Mouse (Mus musculus) heart, postnatal 0 days (tissue): Measurements from ENCODE around the gene Cops4. TPM values are rescaled to one million over a fixed set of nuclear protein-coding genes. Genes with fewer than 3 reads are reported as not detected.

Experiments used
- ATAC-seq: fragments of 200-750 bp; cut with Nextera tagmentation; 2 replicates; pipeline ENCODE4 v1.8.0; 2017; ENCODE audit warnings: low read depth, moderate number of reproducible peaks, moderate library complexity; ENCODE audit not compliant: insufficient read depth
- DNase-seq: peaks from one replicate; pipeline ENCODE4 v3.0.0-alpha.2; 2016; ENCODE audit warnings: low spot score
- H3K27ac ChIP-seq: fragments of 300-500 bp; sonication (generic); 2 replicates; pipeline ENCODE4 v1.5.1; 2014; ENCODE audit warnings: low read depth, mild to moderate bottlenecking
- H3K27me3 ChIP-seq: fragments of 300-500 bp; sonication (generic); 2 replicates; pipeline ENCODE4 v1.6.1; 2014; ENCODE audit warnings: low read length, mixed read lengths; ENCODE audit not compliant: control insufficient read depth, insufficient read depth
- H3K36me3 ChIP-seq: fragments of 300-500 bp; sonication (generic); replicated peaks from 2 replicates; pipeline ENCODE4 v1.6.1; 2014; ENCODE audit warnings: low read length, mixed read lengths; ENCODE audit not compliant: control insufficient read depth, insufficient read depth
- H3K4me1 ChIP-seq: fragments of 300-500 bp; sonication (generic); 2 replicates; pipeline ENCODE4 v1.6.1; 2014; ENCODE audit warnings: antibody characterized with exemption; ENCODE audit not compliant: control insufficient read depth, insufficient read depth
- H3K4me2 ChIP-seq: fragments of 300-500 bp; sonication (generic); 2 replicates; pipeline ENCODE4 v1.6.1; 2014; ENCODE audit warnings: low read depth, mild to moderate bottlenecking, low read length, moderate library complexity
- H3K4me3 ChIP-seq: fragments of 300-500 bp; sonication (generic); 2 replicates; pipeline ENCODE4 v1.5.1; 2014; ENCODE audit warnings: low read depth, low read length
- H3K9ac ChIP-seq: fragments of 300-500 bp; sonication (generic); replicated peaks from 2 replicates; pipeline ENCODE4 v1.6.1; 2014; ENCODE audit warnings: low read depth, low read length, mixed read lengths
- H3K9me3 ChIP-seq: fragments of 300-500 bp; sonication (generic); replicated peaks from 2 replicates; pipeline ENCODE4 v1.6.1; 2016; ENCODE audit warnings: low read length; ENCODE audit not compliant: control insufficient read depth
- CTCF ChIP-seq: IDR thresholded peaks from 2 replicates; pipeline ENCODE4 v1.5.1; 2016; ENCODE audit warnings: antibody characterized with exemption, control low read depth, low read depth
- EP300 ChIP-seq: IDR thresholded peaks from 2 replicates; pipeline ENCODE4 v1.6.1; 2016; ENCODE audit warnings: antibody characterized with exemption, low read depth
- WGBS: fragments of 180-500 bp; shearing (Covaris S2); extraction: QIAGEN DNeasy Blood & Tissue Kit; methylation state at CpG from one replicate; pipeline ENCODE4 v1.1.7; 2014; 5-methylcytosine and 5-hydroxymethylcytosine counted together
- polyA plus RNA-seq: library from polyadenylated mRNA; unstranded; fragments of >200 nt; fragmentation: Nextera tagmentation; extraction: Ambion mirVana; gene quantifications from 2 replicates; pipeline ENCODE4 v1.2.1, GENCODE M21; 2015
- total RNA-seq: library from RNA; depleted of rRNA; stranded (reverse); fragments of >200 nt; gene quantifications from 2 replicates; pipeline ENCODE4 v1.2.3, GENCODE M21; 2014; ENCODE audit warnings: low replicate concordance

The Cops4 gene
- total and polyA plus RNA-seq, 2 experiments from 2014 or later = 118 to 143 TPM

GRCm38 (mm10) chr5:100523331-100523730, 5.2 kb downstream of the Cops4 start:
- TF ChIP-seq CTCF = no peak
- TF ChIP-seq EP300 = no peak
- DNase-seq = no peak
- no peaks in the 10 kb centered on the region for H3K9me3 ChIP-seq
- no peak for ATAC-seq
- 74% methylated on average over 1 of the region's 1 CpGs for WGBS
- no peak overlapping the region for H3K4me2 ChIP-seq
- H3K9ac ChIP-seq = no peak overlapping the region
- H3K27ac ChIP-seq = peak overlapping the region; percentile 25; the same call in 1 of the 2 replicates
- peaks cover 21% of the 10 kb centered on the region for H3K4me1 ChIP-seq
- no peaks in the 10 kb centered on the region for H3K27me3 ChIP-seq
- no peak overlapping the region for H3K4me3 ChIP-seq
- H3K36me3 ChIP-seq = peaks cover 7% of the 10 kb centered on the region; the same call in 1 of the 2 replicates

GRCm38 (mm10) chr5:100524921-100525320, 6.8 kb downstream of the Cops4 start:
- ATAC-seq (no peak), DNase-seq (no peak)
- Histone ChIP-seq H3K9ac (no peak overlapping the region), H3K27ac (no peak overlapping the region), H3K4me2 (no peak overlapping the region), H3K27me3 (no peaks in the 10 kb centered on the region), H3K36me3 (peaks cover 23% of the 10 kb centered on the region), H3K4me3 (no peak overlapping the region), H3K9me3 (no peaks in the 10 kb centered on the region), H3K4me1 (peaks cover 12% of the 10 kb centered on the region)
- TF ChIP-seq EP300 = no peak
- TF ChIP-seq CTCF = no peak
- WGBS = 91% methylated on average over 9 of the region's 9 CpGs

- TF ChIP-seq EP300 (no peak), CTCF (no peak)
- Histone ChIP-seq H3K9ac (peak overlapping the region; percentile 24; the same call in 1 of the 2 replicates), H3K36me3 (peaks cover 30% of the 10 kb centered on the region), H3K4me3 (no peak overlapping the region), H3K4me1 (peaks cover 6% of the 10 kb centered on the region; the same call in 1 of the 2 replicates), H3K9me3 (no peaks in the 10 kb centered on the region), H3K27ac (peak overlapping the region; percentile 74), H3K27me3 (no peaks in the 10 kb centered on the region), H3K4me2 (peak overlapping the region; percentile 41)
- DNase-seq (peak; percentile 30), ATAC-seq (peak; percentile 66; the same call in 1 of the 2 replicates)
- WGBS = 26% methylated on average over 3 of the region's 3 CpGs
These were observed 7.5 kb downstream of the Cops4 start for GRCm38 (mm10) chr5:100525620-100526019.

- no peak; the same call in 1 of the 2 replicates for TF ChIP-seq CTCF
- TF ChIP-seq EP300 = no peak
- H3K27ac ChIP-seq = peak overlapping the region; percentile 74
- H3K9ac ChIP-seq = no peak overlapping the region; the same call in 1 of the 2 replicates
- H3K36me3 ChIP-seq = peaks cover 36% of the 10 kb centered on the region
- no peaks in the 10 kb centered on the region for H3K9me3 ChIP-seq
- 0 out of 2 replicates have a peak overlapping the region, but pooled peaks have one; percentile 11 for H3K4me3 ChIP-seq
- no peaks in the 10 kb centered on the region for H3K27me3 ChIP-seq
- ATAC-seq (peak; percentile 81), DNase-seq (peak; percentile 82)
- peak overlapping the region; percentile 41 for H3K4me2 ChIP-seq
- peaks cover 6% of the 10 kb centered on the region; the same call in 1 of the 2 replicates for H3K4me1 ChIP-seq
- WGBS = 13% methylated on average over 7 of the region's 7 CpGs
These were observed 8.1 kb downstream of the Cops4 start for GRCm38 (mm10) chr5:100526164-100526563.

- no peaks in the 10 kb centered on the region for H3K9me3 ChIP-seq
- WGBS = 63% methylated on average over 7 of the region's 7 CpGs
- H3K4me3 ChIP-seq = no peak overlapping the region
- H3K9ac ChIP-seq = no peak overlapping the region
- ATAC-seq (no peak), DNase-seq (no peak)
- TF ChIP-seq EP300 (no peak), CTCF (no peak)
- H3K36me3 ChIP-seq = peaks cover 59% of the 10 kb centered on the region
- no peaks in the 10 kb centered on the region for H3K4me1 ChIP-seq
- H3K27me3 ChIP-seq = no peaks in the 10 kb centered on the region
- no peak overlapping the region for H3K4me2 ChIP-seq
- H3K27ac ChIP-seq = no peak overlapping the region
These were observed 17.7 kb downstream of the Cops4 start for GRCm38 (mm10) chr5:100535826-100536225.

- no peak overlapping the region for H3K27ac ChIP-seq
- no peaks in the 10 kb centered on the region for H3K4me1 ChIP-seq
- 78% methylated on average over 3 of the region's 3 CpGs for WGBS
- no peak overlapping the region for H3K9ac ChIP-seq
- peaks cover 55% of the 10 kb centered on the region for H3K36me3 ChIP-seq
- H3K9me3 ChIP-seq = no peaks in the 10 kb centered on the region
- ATAC-seq (peak; percentile 58; the same call in 1 of the 2 replicates), DNase-seq (peak; percentile 51)
- H3K4me3 ChIP-seq = no peak overlapping the region
- TF ChIP-seq EP300 (no peak), CTCF (peak; percentile 78)
- no peaks in the 10 kb centered on the region for H3K27me3 ChIP-seq
- no peak overlapping the region for H3K4me2 ChIP-seq
These were observed 18.5 kb downstream of the Cops4 start for GRCm38 (mm10) chr5:100536638-100537037.
